Mouse (Mus musculus) limb, embryonic 14.5 days (tissue): ENCODE measurements around the gene Hipk4. TPM values are rescaled to one million over a fixed set of nuclear protein-coding genes. Genes with fewer than 3 reads are reported as not detected.
A peak's percentile ranks its signal among the peaks of the same experiment; 100 is the strongest.

Source experiments
- ATAC-seq: fragments of 200-750 bp; cut with Nextera tagmentation; 2 replicates; pipeline ENCODE4 v1.8.0; 2017; ENCODE audit warnings: low read depth, moderate number of reproducible peaks, moderate TSS enrichment; ENCODE audit not compliant: low FRiP score
- DNase-seq: peaks from one replicate; pipeline ENCODE4 v3.0.0-alpha.2; 2015; ENCODE audit warnings: low spot score
- H3K27ac ChIP-seq: fragments of 300-500 bp; sonication (generic); replicated peaks from 2 replicates; pipeline ENCODE4 v1.5.1; 2014; ENCODE audit warnings: low read depth, mild to moderate bottlenecking, low read length, moderate library complexity, mixed read lengths
- H3K27me3 ChIP-seq: fragments of 300-500 bp; sonication (generic); 2 replicates; pipeline ENCODE4 v1.6.1; 2014; ENCODE audit warnings: low read length, mixed read lengths; ENCODE audit not compliant: control insufficient read depth, insufficient read depth
- H3K36me3 ChIP-seq: fragments of 300-500 bp; sonication (generic); 2 replicates; pipeline ENCODE4 v1.6.1; 2014; ENCODE audit warnings: mild to moderate bottlenecking, low read length, moderate library complexity, mixed read lengths; ENCODE audit not compliant: control insufficient read depth, insufficient read depth
- H3K4me1 ChIP-seq: fragments of 300-500 bp; sonication (generic); 2 replicates; pipeline ENCODE4 v1.6.1; 2014; ENCODE audit warnings: antibody characterized with exemption, low read length, mixed read lengths; ENCODE audit not compliant: control insufficient read depth, insufficient read depth
- H3K4me2 ChIP-seq: fragments of 300-500 bp; sonication (generic); replicated peaks from 2 replicates; pipeline ENCODE4 v1.6.1; 2014; ENCODE audit warnings: low read depth, mild to moderate bottlenecking, low read length, moderate library complexity; ENCODE audit not compliant: severe bottlenecking
- H3K4me3 ChIP-seq: fragments of 300-500 bp; sonication (generic); replicated peaks from 2 replicates; pipeline ENCODE4 v1.5.1; 2014; ENCODE audit warnings: low read length
- H3K9ac ChIP-seq: fragments of 300-500 bp; sonication (generic); 2 replicates; pipeline ENCODE4 v1.6.1; 2014; ENCODE audit warnings: mild to moderate bottlenecking, low read depth, low read length, moderate library complexity; ENCODE audit not compliant: severe bottlenecking
- H3K9me3 ChIP-seq: fragments of 300-500 bp; sonication (generic); 2 replicates; pipeline ENCODE4 v1.6.1; 2016; ENCODE audit warnings: low read length; ENCODE audit not compliant: control insufficient read depth
- POLR2A ChIP-seq: fragments of 200-500 bp; IDR thresholded peaks from 2 replicates; pipeline ENCODE4 v1.8.0; 2012; ENCODE audit warnings: inconsistent platforms, mild to moderate bottlenecking, moderate library complexity, borderline replicate concordance; ENCODE audit not compliant: insufficient read depth, insufficient read length; ENCODE audit errors: extremely low read depth
- WGBS: fragments of 180-500 bp; shearing (Covaris S2); extraction: QIAGEN DNeasy Blood & Tissue Kit; methylation state at CpG from one replicate; pipeline ENCODE4 v1.1.7; 2014; 5-methylcytosine and 5-hydroxymethylcytosine counted together
- polyA plus RNA-seq, 2 experiments: library from polyadenylated mRNA; depleted of rRNA in 1 of 2; stranded (reverse) in 1 of 2; unstranded in 1 of 2; fragments of >200 nt; fragmentation: Nextera tagmentation in 1 of 2; extraction: Ambion mirVana in 1 of 2; gene quantifications; 2 replicates each; pipeline versions ENCODE4 v1.2.1 to v1.2.3; 2012 to 2014

Hipk4 gene
- polyA plus RNA-seq, 2 experiments, result 1.2 to 4.3 TPM

DNA sequence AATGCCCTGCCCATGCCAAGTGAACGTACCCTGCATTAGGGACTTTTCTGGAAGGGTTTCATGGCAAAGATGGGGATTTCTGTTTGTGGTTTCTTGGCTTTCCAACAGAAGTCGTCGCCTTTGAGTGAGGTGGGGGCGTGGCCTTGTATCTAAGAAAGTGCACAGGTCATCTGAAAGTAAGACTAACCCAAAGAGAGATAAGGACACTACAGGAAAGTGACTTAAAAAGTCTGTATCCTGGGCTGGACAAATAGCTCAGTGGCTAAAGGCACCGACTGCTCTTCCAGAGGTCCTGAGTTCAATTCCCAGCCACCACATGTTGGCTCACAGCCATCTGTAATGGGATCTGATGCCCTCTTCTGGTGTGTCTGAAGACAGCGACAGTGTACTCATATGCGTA lies 44.5 kb upstream of the Hipk4 start:
- Histone ChIP-seq H3K4me2 (no peak overlapping the region), H3K27ac (no peak overlapping the region), H3K9ac (no peak overlapping the region), H3K4me1 (0 out of 2 replicates have a peak, but pooled peaks cover 7% of the 10 kb centered on the region), H3K9me3 (no peaks in the 10 kb centered on the region), H3K4me3 (no peak overlapping the region), H3K27me3 (no peaks in the 10 kb centered on the region), H3K36me3 (peaks cover 18% of the 10 kb centered on the region)
- WGBS, result 82% methylated on average over 7 of the region's 7 CpGs
- ATAC-seq (no peak), DNase-seq (no peak)
- TF ChIP-seq POLR2A, result no peak

GRCm38 (mm10) chr7:27479750-27480149 lies 43.3 kb upstream of the Hipk4 start:
- no peak overlapping the region for H3K27ac ChIP-seq
- H3K36me3 ChIP-seq, result peaks cover 18% of the 10 kb centered on the region
- 71% methylated on average over 1 of the region's 1 CpGs for WGBS

DNA sequence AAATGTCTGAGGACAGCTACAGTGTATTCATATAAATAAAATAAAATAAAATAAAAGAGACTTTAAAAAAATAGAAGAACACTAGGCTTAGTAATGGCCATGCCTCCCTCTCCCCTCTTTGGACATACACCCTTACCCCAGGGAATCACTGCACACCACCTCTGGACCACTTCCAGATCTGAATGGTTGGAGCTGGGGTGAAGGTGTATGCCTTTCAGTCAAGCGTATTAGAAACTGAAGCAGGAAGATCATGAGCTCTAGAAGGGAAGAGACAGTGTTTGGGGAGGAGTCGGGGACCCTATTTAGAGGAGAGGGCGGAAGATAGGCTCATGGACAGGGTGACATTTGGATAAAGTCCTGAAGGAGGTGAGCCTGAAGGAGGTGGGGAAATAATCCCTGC lies 42.6 kb upstream of the Hipk4 start:
- Histone ChIP-seq H3K27me3 (no peaks in the 10 kb centered on the region), H3K4me1 (0 out of 2 replicates have a peak, but pooled peaks cover 4% of the 10 kb centered on the region), H3K36me3 (peaks cover 18% of the 10 kb centered on the region), H3K9ac (no peak overlapping the region), H3K4me3 (no peak overlapping the region), H3K4me2 (peak overlapping the region; percentile 45; the same call in 1 of the 2 replicates), H3K27ac (peak overlapping the region; percentile 77), H3K9me3 (no peaks in the 10 kb centered on the region)
- no peak for ATAC-seq
- TF ChIP-seq POLR2A, result no peak
- WGBS, result 72% methylated on average over 3 of the region's 3 CpGs
- no peak for DNase-seq

More at GRCm38 (mm10) chr7:27479750-27480149, 43.3 kb upstream of the Hipk4 start:
- DNase-seq (no peak), ATAC-seq (no peak)
- Histone ChIP-seq H3K9ac (no peak overlapping the region), H3K27me3 (no peaks in the 10 kb centered on the region), H3K9me3 (no peaks in the 10 kb centered on the region), H3K4me3 (no peak overlapping the region), H3K4me2 (no peak overlapping the region), H3K4me1 (0 out of 2 replicates have a peak, but pooled peaks cover 7% of the 10 kb centered on the region)
- no peak for TF ChIP-seq POLR2A

GRCm38 (mm10) chr7:27480927-27481626 lies 42.0 kb upstream of the Hipk4 start:
- no peak for TF ChIP-seq POLR2A
- Histone ChIP-seq H3K4me3 (peak overlapping the region; percentile 22), H3K27ac (peak overlapping the region; percentile 77), H3K36me3 (peaks cover 16% of the 10 kb centered on the region), H3K4me1 (peaks cover 4% of the 10 kb centered on the region; the same call in 1 of the 2 replicates), H3K4me2 (peak overlapping the region; percentile 45), H3K27me3 (no peaks in the 10 kb centered on the region), H3K9me3 (no peaks in the 10 kb centered on the region), H3K9ac (peak overlapping the region; percentile 36; the same call in 1 of the 2 replicates)
- DNase-seq (no peak), ATAC-seq (no peak)
- WGBS, result 20% methylated on average over 8 of the region's 11 CpGs

DNA sequence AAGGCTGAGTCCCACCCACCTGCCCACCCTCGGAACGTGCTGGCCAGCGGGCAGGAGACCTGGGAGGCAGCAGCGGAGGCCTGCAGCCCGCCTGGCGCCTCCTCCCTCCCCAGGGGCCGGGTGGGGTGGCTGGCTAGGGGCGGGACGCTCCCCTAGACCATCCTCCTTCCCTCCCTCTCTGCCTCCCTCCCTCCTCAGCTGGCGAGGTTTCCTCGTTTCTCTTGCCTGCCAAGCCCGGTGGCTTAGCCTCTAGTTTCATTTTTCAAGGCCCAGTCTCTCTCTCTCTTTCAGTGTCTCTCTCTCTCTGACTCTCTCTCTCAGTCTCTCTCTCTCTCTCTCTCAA lies 41.5 kb upstream of the Hipk4 start:
- ATAC-seq, result peak; percentile 91
- 0% methylated on average over 4 of the region's 12 CpGs for WGBS

More for the DNA sequence above, 41.5 kb upstream of the Hipk4 start:
- Histone ChIP-seq H3K9ac (peak overlapping the region; percentile 36), H3K4me3 (peak overlapping the region; percentile 22), H3K4me2 (peak overlapping the region; percentile 45), H3K27me3 (no peaks in the 10 kb centered on the region), H3K9me3 (no peaks in the 10 kb centered on the region), H3K36me3 (peaks cover 11% of the 10 kb centered on the region; the same call in 1 of the 2 replicates), H3K4me1 (peaks cover 7% of the 10 kb centered on the region; the same call in 1 of the 2 replicates), H3K27ac (peak overlapping the region; percentile 77)
- no peak for TF ChIP-seq POLR2A
- DNase-seq, result peak; percentile 85
